Mouse (Mus musculus): ENCODE measurements around the gene Xkr8. TPM values are rescaled to one million over a fixed set of nuclear protein-coding genes. Genes with fewer than 3 reads are reported as not detected.
"Not testable (repeated sequence)": the region's sequence is repeated elsewhere in the genome, so short reads cannot be mapped to it uniquely, and the experiment has no call there.

Gene Xkr8
- polyA plus RNA-seq (2015; fragmentation: Nextera tagmentation; extraction: Ambion mirVana): 3.3 and 3.4 TPM in 2 replicates

GRCm38 (mm10) chr4:132732148-132732684 is at the start of gene Xkr8:
TSS of gene Xkr8 (minus strand) at chr4:132732546.
- peak within 1 kb of the TSS; percentile 72 for H3K9ac ChIP-seq (ENCODE audit: low read depth, low read length)
- WGBS: 1% methylated on average over 34 of the region's 34 CpGs
- H3K4me2 ChIP-seq (ENCODE audit: low read depth, low read length): peak within 1 kb of the TSS; percentile 87
- no peaks in the 10 kb centered on the region for H3K9me3 ChIP-seq (ENCODE audit: control insufficient read depth, low read length)
- peaks cover 5% of the 10 kb centered on the region for H3K4me1 ChIP-seq (ENCODE audit: control insufficient read depth, insufficient read depth, low read length)
- ATAC-seq: peak; percentile 97
- no peaks in the 10 kb centered on the region for H3K27me3 ChIP-seq (replicated peaks; ENCODE audit: control insufficient read depth, insufficient read depth, low read length)
- peak within 1 kb of the TSS; percentile 57 for H3K4me3 ChIP-seq (ENCODE audit: low read length)
- no peak within 1 kb of the TSS for H3K27ac ChIP-seq (ENCODE audit: low read length)
- no peaks in the 10 kb centered on the region for H3K36me3 ChIP-seq (ENCODE audit: control insufficient read depth, insufficient read depth, low read length)

- no peak for ATAC-seq
- no peak overlapping the region for H3K4me3 ChIP-seq (ENCODE audit: low read length)
- H3K9me3 ChIP-seq (ENCODE audit: control insufficient read depth, low read length): no peaks in the 10 kb centered on the region
These were observed 47.9 kb upstream of the Xkr8 start for GRCm38 (mm10) chr4:132780288-132780687.

GRCm38 (mm10) chr4:132778562-132779201 is 46.3 kb upstream of the Xkr8 start:
- no peaks in the 10 kb centered on the region for H3K4me1 ChIP-seq (ENCODE audit: control insufficient read depth, insufficient read depth, low read length)
- no peak overlapping the region for H3K4me2 ChIP-seq (ENCODE audit: low read depth, low read length)
- ATAC-seq: no peak
- H3K36me3 ChIP-seq (ENCODE audit: control insufficient read depth, insufficient read depth, low read length): peaks cover 15% of the 10 kb centered on the region
- 92% methylated on average over 6 of the region's 6 CpGs for WGBS
- no peaks in the 10 kb centered on the region for H3K9me3 ChIP-seq (ENCODE audit: control insufficient read depth, low read length)
- no peak overlapping the region for H3K9ac ChIP-seq (ENCODE audit: low read depth, low read length)
- no peak overlapping the region for H3K4me3 ChIP-seq (ENCODE audit: low read length)
- H3K27me3 ChIP-seq (replicated peaks; ENCODE audit: control insufficient read depth, insufficient read depth, low read length): no peaks in the 10 kb centered on the region
- no peak overlapping the region for H3K27ac ChIP-seq (ENCODE audit: low read length)

More at GRCm38 (mm10) chr4:132780288-132780687, 47.9 kb upstream of the Xkr8 start:
- Histone ChIP-seq H3K27ac (ENCODE audit: low read length) (no peak overlapping the region), H3K4me1 (ENCODE audit: control insufficient read depth, insufficient read depth, low read length) (no peaks in the 10 kb centered on the region), H3K36me3 (ENCODE audit: control insufficient read depth, insufficient read depth, low read length) (peaks cover 12% of the 10 kb centered on the region), H3K9ac (ENCODE audit: low read depth, low read length) (no peak overlapping the region), H3K4me2 (ENCODE audit: low read depth, low read length) (no peak overlapping the region), H3K27me3 (replicated peaks; ENCODE audit: control insufficient read depth, insufficient read depth, low read length) (no peaks in the 10 kb centered on the region)
- 86% methylated on average over 4 of the region's 4 CpGs for WGBS

GRCm38 (mm10) chr4:132776764-132777163 is 44.4 kb upstream of the Xkr8 start:
- Histone ChIP-seq H3K4me3 (ENCODE audit: low read length) (no peak overlapping the region), H3K4me1 (ENCODE audit: control insufficient read depth, insufficient read depth, low read length) (no peaks in the 10 kb centered on the region), H3K36me3 (ENCODE audit: control insufficient read depth, insufficient read depth, low read length) (peaks cover 16% of the 10 kb centered on the region), H3K4me2 (ENCODE audit: low read depth, low read length) (no peak overlapping the region), H3K27ac (ENCODE audit: low read length) (no peak overlapping the region), H3K27me3 (replicated peaks; ENCODE audit: control insufficient read depth, insufficient read depth, low read length) (no peaks in the 10 kb centered on the region), H3K9ac (ENCODE audit: low read depth, low read length) (no peak overlapping the region), H3K9me3 (ENCODE audit: control insufficient read depth, low read length) (no peaks in the 10 kb centered on the region)
- 86% methylated on average over 5 of the region's 5 CpGs for WGBS
- ATAC-seq: no peak

- WGBS: 86% methylated on average over 3 of the region's 3 CpGs
- H3K9me3 ChIP-seq (ENCODE audit: control insufficient read depth, low read length): no peaks in the 10 kb centered on the region
- ATAC-seq: no peak
- no peak overlapping the region for H3K9ac ChIP-seq (ENCODE audit: low read depth, low read length)
- H3K36me3 ChIP-seq (ENCODE audit: control insufficient read depth, insufficient read depth, low read length): peaks cover 16% of the 10 kb centered on the region
- no peaks in the 10 kb centered on the region; the same call in 1 of the 2 replicates for H3K4me1 ChIP-seq (ENCODE audit: control insufficient read depth, insufficient read depth, low read length)
- no peak overlapping the region for H3K27ac ChIP-seq (ENCODE audit: low read length)
- H3K4me2 ChIP-seq (ENCODE audit: low read depth, low read length): no peak overlapping the region
- no peaks in the 10 kb centered on the region for H3K27me3 ChIP-seq (replicated peaks; ENCODE audit: control insufficient read depth, insufficient read depth, low read length)
- H3K4me3 ChIP-seq (ENCODE audit: low read length): no peak overlapping the region
These were observed 42.6 kb upstream of the Xkr8 start for GRCm38 (mm10) chr4:132774905-132775304.

GRCm38 (mm10) chr4:132771776-132772175 is 39.4 kb upstream of the Xkr8 start:
- no peak overlapping the region for H3K4me3 ChIP-seq (ENCODE audit: low read length)

GRCm38 (mm10) chr4:132767914-132768876 is 35.8 kb upstream of the Xkr8 start, which contains the start of gene Rpa2:
TSS of gene Rpa2 (plus strand) at chr4:132768332.
- H3K36me3 ChIP-seq (ENCODE audit: control insufficient read depth, insufficient read depth, low read length): no peaks in the 10 kb centered on the region
- H3K27ac ChIP-seq (ENCODE audit: low read length): peak within 1 kb of the TSS; percentile 60
- H3K4me1 ChIP-seq (ENCODE audit: control insufficient read depth, insufficient read depth, low read length): peaks cover 4% of the 10 kb centered on the region; the same call in 1 of the 2 replicates
- peak within 1 kb of the TSS; percentile 67 for H3K4me3 ChIP-seq (ENCODE audit: low read length)
- H3K4me2 ChIP-seq (ENCODE audit: low read depth, low read length): peak within 1 kb of the TSS; percentile 79
- peak; percentile 97 for ATAC-seq
- under 1% methylated on average over 71 of the region's 71 CpGs for WGBS
- H3K27me3 ChIP-seq (replicated peaks; ENCODE audit: control insufficient read depth, insufficient read depth, low read length): no peaks in the 10 kb centered on the region
- peak within 1 kb of the TSS; percentile 77 for H3K9ac ChIP-seq (ENCODE audit: low read depth, low read length)
- H3K9me3 ChIP-seq (ENCODE audit: control insufficient read depth, low read length): no peaks in the 10 kb centered on the region

More at GRCm38 (mm10) chr4:132771776-132772175, 39.4 kb upstream of the Xkr8 start:
- ATAC-seq: no peak
- peaks cover 7% of the 10 kb centered on the region for H3K36me3 ChIP-seq (ENCODE audit: control insufficient read depth, insufficient read depth, low read length)
- H3K4me2 ChIP-seq (ENCODE audit: low read depth, low read length): no peak overlapping the region
- no peaks in the 10 kb centered on the region for H3K27me3 ChIP-seq (replicated peaks; ENCODE audit: control insufficient read depth, insufficient read depth, low read length)
- H3K4me1 ChIP-seq (ENCODE audit: control insufficient read depth, insufficient read depth, low read length): peaks cover 4% of the 10 kb centered on the region; the same call in 1 of the 2 replicates
- 87% methylated on average over 9 of the region's 9 CpGs for WGBS
- H3K9me3 ChIP-seq (ENCODE audit: control insufficient read depth, low read length): no peaks in the 10 kb centered on the region
- H3K9ac ChIP-seq (ENCODE audit: low read depth, low read length): no peak overlapping the region
- H3K27ac ChIP-seq (ENCODE audit: low read length): no peak overlapping the region

GRCm38 (mm10) chr4:132763125-132763524 is 30.8 kb upstream of the Xkr8 start:
- not testable (repeated sequence) for H3K9me3 ChIP-seq (ENCODE audit: control insufficient read depth, low read length); H3K4me3 ChIP-seq (ENCODE audit: low read length); H3K36me3 ChIP-seq (ENCODE audit: control insufficient read depth, insufficient read depth, low read length); H3K4me2 ChIP-seq (ENCODE audit: low read depth, low read length); H3K27me3 ChIP-seq (replicated peaks; ENCODE audit: control insufficient read depth, insufficient read depth, low read length); H3K4me1 ChIP-seq (ENCODE audit: control insufficient read depth, insufficient read depth, low read length); ATAC-seq; H3K9ac ChIP-seq (ENCODE audit: low read depth, low read length)
- WGBS: 87% methylated on average over 3 of the region's 3 CpGs
- H3K27ac ChIP-seq (ENCODE audit: low read length): peak overlapping the region; percentile 41; the same call in 1 of the 2 replicates

GRCm38 (mm10) chr4:132762602-132763001 is 30.3 kb upstream of the Xkr8 start:
- Histone ChIP-seq H3K4me1 (ENCODE audit: control insufficient read depth, insufficient read depth, low read length) (no peaks in the 10 kb centered on the region), H3K4me3 (ENCODE audit: low read length) (no peak overlapping the region), H3K4me2 (ENCODE audit: low read depth, low read length) (no peak overlapping the region), H3K9ac (ENCODE audit: low read depth, low read length) (no peak overlapping the region), H3K36me3 (ENCODE audit: control insufficient read depth, insufficient read depth, low read length) (no peaks in the 10 kb centered on the region), H3K27ac (ENCODE audit: low read length) (peak overlapping the region; percentile 41; the same call in 1 of the 2 replicates), H3K27me3 (replicated peaks; ENCODE audit: control insufficient read depth, insufficient read depth, low read length) (no peaks in the 10 kb centered on the region), H3K9me3 (ENCODE audit: control insufficient read depth, low read length) (no peaks in the 10 kb centered on the region)
- WGBS: 56% methylated on average over 6 of the region's 6 CpGs
- peak; percentile 74 for ATAC-seq
